ENCODE assay signal across 7 mouse cellular contexts in genomic region chrX:81085025-81085752, GRCm38 (mm10). TPM values are rescaled to one million over a fixed set of nuclear protein-coding genes. Genes with fewer than 3 reads are reported as not detected.
A peak's percentile ranks its signal among the peaks of the same experiment; 100 is the strongest.
DNase-seq lines count a peak whose midpoint lies in the region; ATAC-seq and TF ChIP-seq lines count a peak whose summit lies in the region.

No protein-coding gene starts in this region.

- no peak overlapping the region for H3K27ac ChIP-seq in kidney, adult 2 months (ENCODE audit: insufficient read depth, low read depth, low read length)
- no peak overlapping the region for H3K27ac ChIP-seq in kidney, embryonic 15.5 days

- H3K4me2 ChIP-seq in kidney, embryonic 15.5 days, result no peak overlapping the region

- CTCF ChIA-PET in Patski (lab: Charles Lee), result interaction anchor here (0.9 kb wide), 1 partner anchor 9 kb away, joined by 3 read pairs; no protein-coding TSS in a partner anchor

- no peak overlapping the region for H3K4me3 ChIP-seq in kidney, adult 2 months (ENCODE audit: insufficient read depth, low read depth, low read length)
- no peak overlapping the region for H3K4me3 ChIP-seq in kidney, embryonic 15.5 days (replicated peaks)

- no peak for TF ChIP-seq CTCF in kidney, adult 2 months (conservative IDR thresholded peaks at IDR 0.05; ENCODE audit: insufficient read depth, insufficient read length, low read depth, low read length)
- TF ChIP-seq CTCF in Patski (IDR thresholded peaks at IDR 0.05), result peak; percentile 24
- 0 out of 2 replicates have a peak, but pooled peaks have one; percentile 10 for TF ChIP-seq CTCF in brain, embryonic 14.5 days (IDR thresholded peaks at IDR 0.05; ENCODE audit: borderline replicate concordance, extremely low read depth, insufficient read depth, insufficient read length)

- in situ Hi-C loops in Patski (cut with MboI; ENCODE audit: low pct_unique_long_range_greater_than_20kb), result no loop called here

- H3K36me3 ChIP-seq in kidney, adult 2 months (ENCODE audit: control insufficient read depth, insufficient read depth, low read length), result no peaks in the 10 kb centered on the region
- H3K36me3 ChIP-seq in kidney, embryonic 15.5 days, result no peaks in the 10 kb centered on the region

- no peak overlapping the region for H3K9ac ChIP-seq in kidney, embryonic 15.5 days

- DNase-seq in kidney, adult 2 months, result peak; percentile 14
- DNase-seq in Patski (ENCODE audit: low read depth, low spot score), result no peak
- DNase-seq in brain, embryonic 14.5 days (ENCODE audit: low read depth), result peak; percentile 86
- DNase-seq in layer of hippocampus, adult 9-10 months (ENCODE audit: low spot score), result peak; percentile 47
- DNase-seq in right cerebral cortex, postnatal 10 days (ENCODE audit: low spot score in 2 of 2), result peak; percentile 43 to 75
- DNase-seq in thymus, postnatal 14 days, result no peak

- no peak for TF ChIP-seq POLR2A in kidney, adult 2 months (IDR thresholded peaks at IDR 0.05; ENCODE audit: low read depth, low read length)
- TF ChIP-seq POLR2A in brain, embryonic 14.5 days (IDR thresholded peaks at IDR 0.05; ENCODE audit: borderline replicate concordance, extremely low read depth, insufficient read depth, insufficient read length, poor library complexity, severe bottlenecking), result no peak

- H3K27me3 ChIP-seq in kidney, adult 2 months (replicated peaks; ENCODE audit: control insufficient read depth, insufficient read depth, low read length), result no peaks in the 10 kb centered on the region
- no peaks in the 10 kb centered on the region for H3K27me3 ChIP-seq in kidney, embryonic 15.5 days
- peaks cover 55% of the 10 kb centered on the region for H3K27me3 ChIP-seq in Patski

- H3K4me1 ChIP-seq in kidney, adult 2 months (ENCODE audit: control insufficient read depth, insufficient read depth, low read length), result no peaks in the 10 kb centered on the region
- H3K4me1 ChIP-seq in kidney, embryonic 15.5 days, result no peaks in the 10 kb centered on the region

- 32% methylated on average over 2 of the region's 2 CpGs for WGBS in kidney, adult 2 months
- WGBS in kidney, embryonic 15.5 days, result 57% methylated on average over 2 of the region's 2 CpGs

- no peaks in the 10 kb centered on the region for H3K9me3 ChIP-seq in kidney, embryonic 15.5 days (replicated peaks)

- POLR2A ChIA-PET in Patski (lab: Charles Lee), result interaction anchor here (0.6 kb wide), 1 partner anchor 255 kb away, joined by 4 read pairs; no protein-coding TSS in a partner anchor

- no peak for ATAC-seq in kidney, embryonic 15.5 days (replicated peaks; ENCODE audit: low FRiP score)
- no peak for ATAC-seq in Patski

RNA-seq across cellular contexts. Expression of gene Tmem47, which starts 14.7 kb away (rescaled TPM):
- 3.9 and 4.1 TPM in 2 replicates for polyA plus RNA-seq in kidney, adult 2 months (2012; rRNA removed)
- polyA plus RNA-seq in kidney, embryonic 15.5 days (2015; fragmentation: Nextera tagmentation; extraction: Ambion mirVana), result 19.2 and 19.3 TPM in 2 replicates
- polyA plus RNA-seq in Patski (2021), result 0.58 TPM
- polyA plus RNA-seq in brain, embryonic 14.5 days (2012; rRNA removed), result 26.1 and 37.0 TPM in 2 replicates

Comparison
In these comparisons a context has a peak if more than half of its experiments do, and no peak if none do; other contexts are left out.
1. DNase-seq: peak in kidney, adult 2 months (single experiment), brain, embryonic 14.5 days (single experiment), layer of hippocampus, adult 9-10 months (single experiment) and right cerebral cortex, postnatal 10 days (2 of 2); none in Patski (single experiment) and thymus, postnatal 14 days (single experiment).